Mouse (Mus musculus) fat pad, adult 2 months (tissue): ENCODE results near the gene Scrg1.
A peak's percentile ranks its signal among the peaks of the same experiment; 100 is the strongest.
"Not testable (repeated sequence)": the region's sequence is repeated elsewhere in the genome, so short reads cannot be mapped to it uniquely, and the experiment has no call there.

Source experiments
- DNase-seq: peaks from one replicate; pipeline ENCODE4 v3.0.0-alpha.2; 2011; ENCODE audit warnings: low read depth, low spot score; ENCODE audit errors: extremely low read depth

Scrg1 gene

DNA sequence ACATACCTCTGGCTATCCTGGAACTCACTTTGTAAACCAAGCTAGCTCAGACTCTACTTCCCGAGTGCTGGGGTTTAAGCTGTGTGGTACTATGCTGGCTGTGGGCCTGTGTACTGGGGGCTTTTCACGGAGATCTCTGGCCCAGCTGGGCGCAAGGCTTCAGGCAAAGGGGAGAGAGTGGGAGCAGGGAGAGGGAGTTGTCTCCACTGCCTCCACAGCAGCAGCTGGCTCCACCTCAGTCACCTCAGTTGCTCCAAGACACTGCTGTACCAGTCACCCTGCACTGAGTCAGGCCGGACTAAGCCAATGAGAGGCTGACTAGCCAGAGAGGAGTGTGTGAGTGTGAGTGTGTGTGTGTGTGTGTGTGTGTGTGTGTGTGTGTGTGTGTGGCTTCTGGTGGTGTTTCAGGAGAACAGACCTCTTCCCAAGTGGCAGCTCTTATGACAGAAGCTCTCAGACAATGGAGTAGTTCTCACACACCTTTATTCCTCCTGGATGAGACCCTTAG is 51.9 kb downstream of the Scrg1 start:
- no peak for DNase-seq

DNA sequence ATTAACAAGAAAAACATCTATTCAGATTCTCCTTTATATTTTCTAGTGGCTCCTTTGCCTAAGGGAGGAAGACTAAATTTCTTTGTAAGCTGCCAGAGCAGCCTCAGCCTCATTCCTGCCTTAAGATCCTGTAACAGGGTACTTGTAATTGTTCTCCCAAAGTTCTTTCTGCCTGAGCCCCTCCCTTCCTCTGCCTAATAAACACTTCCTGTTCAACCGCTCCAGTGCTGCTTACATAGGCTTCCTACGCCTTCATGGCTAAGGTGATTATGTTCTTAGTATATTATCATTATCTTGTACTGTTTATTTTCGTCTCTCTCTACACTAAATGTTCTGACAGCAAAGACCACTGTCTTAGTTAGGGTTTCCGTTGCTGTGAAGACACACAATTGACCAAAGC is 52.9 kb downstream of the Scrg1 start:
- no peak for DNase-seq

DNA sequence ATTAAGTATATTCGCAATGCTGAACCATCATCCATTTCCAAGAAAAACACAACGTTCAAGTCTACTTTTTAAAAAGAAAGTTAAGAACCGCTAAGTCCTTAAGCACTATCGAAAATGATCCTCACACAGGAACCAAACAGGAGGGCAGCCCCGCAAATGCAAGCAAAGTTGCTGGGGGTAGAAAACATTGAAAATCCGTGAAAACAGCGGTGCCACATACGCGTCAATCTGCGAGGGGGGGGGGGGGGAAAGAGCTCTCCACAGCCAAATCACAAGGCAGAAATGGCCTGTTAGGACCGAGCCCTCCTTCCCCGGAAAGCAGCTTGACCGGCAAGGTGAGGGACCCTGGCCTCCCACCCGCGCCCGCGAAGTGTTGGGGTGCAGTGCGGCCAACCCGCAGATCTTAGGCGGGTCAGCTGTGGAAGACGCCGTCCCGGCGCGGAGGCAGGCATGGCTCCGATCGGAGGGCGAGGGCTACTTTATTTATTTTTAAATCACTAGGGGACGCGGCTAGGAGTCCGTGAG is 55.1 kb downstream of the Scrg1 start:
- no peak for DNase-seq

DNA sequence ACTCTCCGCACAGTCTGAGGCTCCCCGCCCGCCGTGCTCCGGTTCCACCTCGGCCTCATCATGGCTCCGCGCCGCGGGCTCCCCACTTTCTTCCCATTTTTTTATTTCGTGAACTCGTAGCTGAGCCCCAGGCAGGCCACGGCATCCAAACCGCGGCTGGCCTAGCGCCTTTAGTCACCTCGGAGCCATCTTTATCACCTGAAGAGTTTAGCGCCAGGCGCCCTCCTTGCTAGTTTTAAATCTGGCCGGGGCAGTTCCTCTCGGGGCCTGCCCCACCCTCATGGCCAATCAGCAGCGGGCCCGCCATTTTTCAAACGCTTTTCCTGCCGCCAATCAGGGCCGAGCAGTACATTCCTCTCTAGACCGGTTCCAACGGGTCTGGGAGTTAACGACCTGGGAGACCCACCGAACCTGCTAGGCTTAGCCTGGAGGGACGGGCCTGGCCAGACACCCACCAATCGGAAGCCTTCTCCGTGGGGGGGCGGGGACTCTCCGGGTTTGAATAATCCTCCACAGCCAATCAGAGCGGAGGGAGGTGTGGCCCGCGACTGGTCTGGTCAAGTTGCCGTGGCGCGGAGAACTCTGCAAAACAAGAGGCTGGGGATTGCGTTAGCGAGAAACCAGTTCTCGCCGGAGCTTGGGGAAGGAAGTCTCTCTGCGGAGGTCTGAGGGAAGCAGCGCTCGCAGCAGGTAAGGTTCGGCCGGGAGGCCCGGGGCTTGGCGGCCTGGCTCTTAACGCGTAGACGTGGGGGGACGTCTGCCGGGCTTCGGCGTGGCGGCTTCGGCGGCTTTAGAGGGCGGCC is 55.8 kb downstream of the Scrg1 start, which contains the start of gene Hmgb2:
TSS of gene Hmgb2 (plus strand) at position 592 of the 803 bp plus-strand sequence.
- peak; percentile 93 for DNase-seq

DNA sequence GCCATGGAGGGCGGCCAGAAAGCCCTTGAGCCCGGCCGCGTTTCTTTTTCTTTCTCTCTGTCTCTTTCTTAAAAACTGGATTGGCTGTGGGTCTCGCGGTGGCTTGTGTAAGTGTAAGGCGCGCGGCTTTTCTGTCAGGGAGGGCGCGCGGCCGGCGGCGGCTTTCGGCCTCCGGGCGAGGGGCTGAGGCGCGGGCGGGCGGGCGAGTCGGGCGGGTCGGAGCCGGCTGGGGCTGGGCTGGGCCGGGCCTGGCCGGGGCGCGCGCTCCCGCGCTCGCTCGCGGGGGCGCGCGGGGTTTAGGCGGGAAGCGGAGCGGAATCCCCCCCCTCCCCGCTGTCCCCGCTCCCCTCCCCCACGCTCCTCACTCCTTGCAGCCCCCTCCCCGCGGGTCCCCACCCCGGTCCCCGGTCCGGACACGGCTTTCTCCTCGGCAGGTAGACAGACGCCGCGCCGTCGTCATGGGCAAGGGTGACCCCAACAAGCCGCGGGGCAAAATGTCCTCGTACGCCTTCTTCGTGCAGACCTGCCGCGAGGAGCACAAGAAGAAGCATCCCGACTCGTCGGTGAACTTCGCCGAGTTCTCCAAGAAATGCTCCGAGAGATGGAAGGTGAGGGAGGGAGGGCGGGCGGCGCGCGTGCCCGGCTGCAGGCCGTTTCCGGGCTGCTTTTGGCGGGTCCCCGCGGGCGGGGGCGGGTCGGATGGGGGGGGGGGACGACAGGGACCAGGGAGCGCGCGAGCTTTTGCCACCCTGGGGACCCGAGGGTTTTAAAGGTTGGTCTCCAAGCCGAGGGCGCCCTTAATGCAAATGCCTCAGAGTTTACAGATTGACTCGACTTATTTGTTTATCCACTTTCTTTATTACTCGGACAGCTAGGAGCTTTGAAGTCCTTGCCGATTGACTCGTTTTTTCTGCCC is 56.7 kb downstream of the Scrg1 start:
- no peak for DNase-seq

DNA sequence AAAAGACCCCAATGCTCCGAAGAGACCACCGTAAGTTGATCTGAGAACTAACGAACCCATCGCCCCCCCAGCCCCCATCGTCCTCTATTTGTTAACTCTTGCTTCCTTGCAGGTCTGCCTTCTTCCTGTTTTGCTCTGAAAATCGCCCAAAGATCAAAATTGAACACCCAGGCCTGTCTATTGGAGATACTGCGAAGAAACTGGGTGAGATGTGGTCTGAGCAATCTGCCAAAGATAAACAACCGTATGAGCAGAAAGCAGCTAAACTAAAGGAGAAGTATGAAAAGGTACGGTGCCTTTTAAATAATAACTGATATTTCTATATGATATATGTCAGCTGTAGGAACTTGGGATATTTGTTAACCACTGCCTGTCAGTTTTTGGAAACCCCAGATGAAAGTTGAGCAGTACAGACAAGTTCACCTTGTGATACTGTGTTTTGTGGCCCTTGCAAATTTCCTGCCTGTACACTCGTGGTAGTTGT is 57.5 kb downstream of the Scrg1 start:
- DNase-seq: not testable (repeated sequence)

DNA sequence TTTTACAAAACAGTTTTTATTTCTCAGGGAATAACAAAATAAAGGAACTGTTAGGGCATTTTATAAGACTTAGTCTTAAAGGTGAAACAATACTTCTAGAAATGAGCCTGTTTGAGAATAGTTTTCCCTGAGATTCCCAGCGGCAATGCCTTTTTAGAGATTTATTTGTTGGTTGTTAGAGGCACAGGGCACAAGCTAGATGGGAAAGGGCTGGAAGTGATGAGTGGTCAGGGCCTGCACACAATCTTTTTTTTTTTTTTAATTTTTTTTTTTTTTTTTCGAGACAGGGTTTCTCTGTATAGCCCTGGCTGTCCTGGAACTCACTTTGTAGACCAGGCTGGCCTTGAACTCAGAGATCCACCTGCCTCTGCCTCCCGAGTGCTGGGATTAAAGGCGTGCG is 61.0 kb downstream of the Scrg1 start:
- DNase-seq: not testable (repeated sequence)

DNA sequence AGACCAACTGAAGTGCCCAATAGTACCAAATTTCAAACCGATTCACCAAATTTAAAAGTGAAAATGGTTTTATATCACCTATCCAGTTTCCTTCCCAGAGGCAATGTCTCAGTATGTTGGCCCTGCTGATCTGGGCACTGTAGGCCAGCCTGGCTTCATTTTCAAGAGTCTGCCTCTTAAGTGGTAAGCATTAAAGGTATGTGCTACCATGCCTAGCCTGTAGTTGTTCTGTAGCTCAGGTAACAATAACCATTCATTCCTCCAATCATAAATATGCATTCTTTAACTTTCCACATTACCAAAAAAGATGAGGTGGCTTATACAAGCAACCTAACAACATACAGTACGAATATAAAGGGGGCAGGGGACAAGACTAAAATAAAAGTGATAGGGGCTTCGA is 62.0 kb downstream of the Scrg1 start:
- no peak for DNase-seq

DNA sequence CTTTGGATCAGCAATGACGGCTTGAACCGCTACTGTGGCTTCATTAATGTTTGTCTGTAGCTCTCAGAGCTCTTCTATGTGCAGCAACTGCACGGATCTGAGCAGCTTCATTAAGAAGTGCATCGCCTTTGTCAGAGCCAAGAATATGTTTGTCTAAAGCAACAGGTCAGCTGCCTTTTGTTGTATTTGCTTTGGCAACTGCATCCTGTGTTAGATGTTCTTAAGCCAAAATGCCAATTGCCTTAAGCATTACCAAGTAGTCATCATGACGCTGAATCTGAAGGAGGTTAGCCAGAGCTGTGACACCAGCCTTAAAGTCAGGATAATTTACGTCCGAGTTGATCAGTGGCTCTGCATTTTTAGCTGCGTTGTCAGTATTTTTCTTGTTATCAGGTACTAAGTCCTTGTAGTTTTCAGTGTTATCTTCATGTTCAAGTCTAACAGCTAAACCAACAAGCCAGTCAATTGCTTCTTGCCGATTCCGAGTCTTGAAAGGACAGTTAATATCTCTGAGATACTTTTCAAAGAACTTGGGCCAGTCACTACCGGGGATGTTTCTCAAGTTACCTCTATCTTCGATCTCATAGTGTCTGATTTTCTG is 64.6 kb downstream of the Scrg1 start:
- no peak for DNase-seq
